Mouse (Mus musculus) hindbrain, embryonic 14.5 days (tissue): ENCODE data around the gene Drg1. TPM values are rescaled to one million over a fixed set of nuclear protein-coding genes. Genes with fewer than 3 reads are reported as not detected.

ENCODE experiments used
- ATAC-seq: fragments of 200-750 bp; cut with Nextera tagmentation; 2 replicates; pipeline ENCODE4 v1.8.0; 2017; ENCODE audit warnings: moderate number of reproducible peaks, mild to moderate bottlenecking, moderate TSS enrichment, moderate library complexity; ENCODE audit not compliant: low FRiP score
- DNase-seq: peaks from one replicate; pipeline ENCODE4 v3.0.0-alpha.2; 2015; ENCODE audit warnings: low spot score
- H3K27ac ChIP-seq: fragments of 300-500 bp; sonication (generic); 2 replicates; pipeline ENCODE4 v1.5.1; 2014; ENCODE audit warnings: mild to moderate bottlenecking, moderate library complexity
- H3K27me3 ChIP-seq: fragments of 300-500 bp; sonication (generic); 2 replicates; pipeline ENCODE4 v1.6.1; 2014; ENCODE audit warnings: mild to moderate bottlenecking, low read length, mixed read lengths; ENCODE audit not compliant: control insufficient read depth, insufficient read depth
- H3K36me3 ChIP-seq: fragments of 300-500 bp; sonication (generic); replicated peaks from 2 replicates; pipeline ENCODE4 v1.6.1; 2014; ENCODE audit not compliant: control insufficient read depth, insufficient read depth
- H3K4me1 ChIP-seq: fragments of 300-500 bp; sonication (generic); replicated peaks from 2 replicates; pipeline ENCODE4 v1.6.1; 2014; ENCODE audit warnings: antibody characterized with exemption, low read length, mixed read lengths; ENCODE audit not compliant: control insufficient read depth, insufficient read depth
- H3K4me2 ChIP-seq: fragments of 300-500 bp; sonication (generic); replicated peaks from 2 replicates; pipeline ENCODE4 v1.6.1; 2014; ENCODE audit warnings: mild to moderate bottlenecking, moderate library complexity
- H3K4me3 ChIP-seq: fragments of 300-500 bp; sonication (generic); replicated peaks from 2 replicates; pipeline ENCODE4 v1.5.1; 2014; ENCODE audit warnings: mild to moderate bottlenecking, low read length
- H3K9ac ChIP-seq: fragments of 300-500 bp; sonication (generic); 2 replicates; pipeline ENCODE4 v1.6.1; 2014
- H3K9me3 ChIP-seq: fragments of 300-500 bp; sonication (generic); 2 replicates; pipeline ENCODE4 v1.6.1; 2016; ENCODE audit warnings: low read length; ENCODE audit not compliant: control insufficient read depth
- WGBS: fragments of 180-500 bp; shearing (Covaris S2); extraction: QIAGEN DNeasy Blood & Tissue Kit; methylation state at CpG from one replicate; pipeline ENCODE4 v1.1.7; 2014; 5-methylcytosine and 5-hydroxymethylcytosine counted together
- polyA plus RNA-seq: library from polyadenylated mRNA; unstranded; fragments of >200 nt; fragmentation: Nextera tagmentation; extraction: Ambion mirVana; gene quantifications from 2 replicates; pipeline ENCODE4 v1.2.1, GENCODE M21; 2014

Gene Drg1
- polyA plus RNA-seq, 1 experiment from 2014 or later, result 216 TPM

DNA sequence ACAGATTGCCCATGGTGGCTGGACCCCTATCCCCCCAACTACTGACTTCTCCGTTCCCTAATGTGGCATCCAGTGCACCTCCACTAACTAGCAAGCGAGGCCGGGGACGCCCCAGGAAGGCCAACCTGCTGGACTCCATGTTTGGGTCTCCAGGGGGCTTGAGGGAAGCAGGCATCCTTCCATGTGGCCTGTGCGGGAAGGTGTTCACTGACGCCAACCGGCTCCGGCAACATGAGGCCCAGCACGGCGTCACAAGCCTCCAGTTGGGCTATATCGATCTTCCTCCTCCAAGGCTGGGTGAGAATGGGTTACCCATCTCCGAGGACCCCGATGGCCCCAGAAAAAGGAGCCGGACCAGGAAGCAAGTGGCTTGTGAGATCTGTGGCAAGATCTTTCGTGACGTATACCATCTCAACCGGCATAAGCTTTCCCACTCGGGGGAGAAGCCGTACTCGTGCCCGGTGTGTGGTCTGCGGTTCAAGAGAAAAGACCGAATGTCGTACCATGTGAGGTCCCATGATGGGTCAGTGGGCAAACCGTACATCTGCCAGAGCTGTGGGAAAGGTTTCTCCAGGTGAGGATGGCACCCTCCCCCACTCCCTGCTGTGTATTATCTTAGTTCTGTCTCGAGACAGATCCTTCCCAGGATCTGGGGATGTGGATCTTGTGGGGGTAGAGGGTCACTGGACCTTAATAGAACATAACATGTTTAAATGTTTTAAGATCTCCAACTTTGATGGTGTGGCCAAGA lies 25.3 kb upstream of the Drg1 start:
- no peaks in the 10 kb centered on the region for H3K9me3 ChIP-seq
- H3K4me2 ChIP-seq, result peak overlapping the region; percentile 100
- peaks cover 33% of the 10 kb centered on the region for H3K36me3 ChIP-seq
- under 1% methylated on average over 26 of the region's 26 CpGs for WGBS
- H3K4me1 ChIP-seq, result peaks cover 56% of the 10 kb centered on the region
- H3K27me3 ChIP-seq, result no peaks in the 10 kb centered on the region
- DNase-seq (no peak), ATAC-seq (no peak)
- peak overlapping the region; percentile 100 for H3K27ac ChIP-seq
- peak overlapping the region; percentile 97 for H3K9ac ChIP-seq
- H3K4me3 ChIP-seq, result peak overlapping the region; percentile 85

GRCm38 (mm10) chr11:3290640-3291310 lies 24.6 kb upstream of the Drg1 start:
- peak overlapping the region; percentile 100 for H3K27ac ChIP-seq
- peak overlapping the region; percentile 85 for H3K4me3 ChIP-seq
- peak overlapping the region; percentile 97 for H3K9ac ChIP-seq
- WGBS, result under 1% methylated on average over 50 of the region's 50 CpGs
- H3K4me2 ChIP-seq, result peak overlapping the region; percentile 100
- DNase-seq (peak; percentile 41), ATAC-seq (no peak)
- H3K27me3 ChIP-seq, result no peaks in the 10 kb centered on the region
- H3K36me3 ChIP-seq, result peaks cover 26% of the 10 kb centered on the region
- H3K4me1 ChIP-seq, result peaks cover 49% of the 10 kb centered on the region
- H3K9me3 ChIP-seq, result no peaks in the 10 kb centered on the region

GRCm38 (mm10) chr11:3289803-3290639 lies 23.8 kb upstream of the Drg1 start:
- H3K4me1 ChIP-seq, result peaks cover 44% of the 10 kb centered on the region
- no peaks in the 10 kb centered on the region for H3K9me3 ChIP-seq
- H3K9ac ChIP-seq, result peak overlapping the region; percentile 97
- ATAC-seq (peak; percentile 65), DNase-seq (peak; percentile 95)
- peak overlapping the region; percentile 100 for H3K4me2 ChIP-seq
- H3K27me3 ChIP-seq, result no peaks in the 10 kb centered on the region
- peak overlapping the region; percentile 85 for H3K4me3 ChIP-seq
- peaks cover 19% of the 10 kb centered on the region for H3K36me3 ChIP-seq
- peak overlapping the region; percentile 100 for H3K27ac ChIP-seq
- WGBS, result 1% methylated on average over 59 of the region's 92 CpGs

DNA sequence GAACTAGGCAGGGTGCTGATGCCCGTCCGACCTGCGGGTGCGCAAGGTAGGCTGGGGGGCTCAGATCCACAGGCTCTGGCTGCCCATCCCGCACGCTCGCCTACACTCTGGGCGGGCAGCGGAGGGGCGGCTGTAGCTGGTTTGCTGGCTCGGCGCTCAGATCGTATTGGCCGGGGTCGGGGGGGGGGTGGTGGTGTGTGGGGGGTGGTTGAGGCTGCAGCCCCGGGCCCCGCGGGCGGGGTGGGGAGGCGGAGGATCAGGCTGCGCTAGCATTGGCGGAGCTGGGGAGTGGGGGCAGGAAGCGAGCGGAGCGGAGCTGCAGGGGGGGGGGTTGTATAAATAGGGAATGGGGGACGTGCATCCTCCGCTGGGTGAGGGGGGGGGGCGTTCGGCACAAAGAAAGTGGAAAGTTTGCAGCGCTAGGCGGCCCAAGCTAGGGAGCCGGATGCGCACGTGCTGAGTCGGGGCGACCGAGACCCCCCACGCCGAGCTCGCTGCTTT lies 23.1 kb upstream of the Drg1 start:
- Histone ChIP-seq H3K27me3 (no peaks in the 10 kb centered on the region), H3K36me3 (peaks cover 13% of the 10 kb centered on the region), H3K4me1 (peaks cover 38% of the 10 kb centered on the region), H3K4me2 (peak overlapping the region; percentile 100), H3K9me3 (no peaks in the 10 kb centered on the region), H3K4me3 (peak overlapping the region; percentile 85), H3K27ac (peak overlapping the region; percentile 100), H3K9ac (peak overlapping the region; percentile 97)
- peak; percentile 80 for DNase-seq
- WGBS, result 1% methylated on average over 34 of the region's 40 CpGs
- ATAC-seq, result peak; percentile 85

GRCm38 (mm10) chr11:3288521-3289301 lies 22.5 kb upstream of the Drg1 start, which contains the start of gene Patz1:
Gene Patz1 (plus strand): TSS chr11:3288874.
- Histone ChIP-seq H3K27me3 (no peaks in the 10 kb centered on the region), H3K4me2 (peak within 1 kb of the TSS; percentile 100), H3K27ac (peak within 1 kb of the TSS; percentile 100), H3K4me3 (peak within 1 kb of the TSS; percentile 85), H3K4me1 (peaks cover 31% of the 10 kb centered on the region), H3K9ac (peak within 1 kb of the TSS; percentile 97), H3K9me3 (no peaks in the 10 kb centered on the region), H3K36me3 (peaks cover 6% of the 10 kb centered on the region)
- under 1% methylated on average over 41 of the region's 41 CpGs for WGBS
- DNase-seq (peak; percentile 68), ATAC-seq (peak; percentile 25; the same call in 1 of the 2 replicates)

DNA sequence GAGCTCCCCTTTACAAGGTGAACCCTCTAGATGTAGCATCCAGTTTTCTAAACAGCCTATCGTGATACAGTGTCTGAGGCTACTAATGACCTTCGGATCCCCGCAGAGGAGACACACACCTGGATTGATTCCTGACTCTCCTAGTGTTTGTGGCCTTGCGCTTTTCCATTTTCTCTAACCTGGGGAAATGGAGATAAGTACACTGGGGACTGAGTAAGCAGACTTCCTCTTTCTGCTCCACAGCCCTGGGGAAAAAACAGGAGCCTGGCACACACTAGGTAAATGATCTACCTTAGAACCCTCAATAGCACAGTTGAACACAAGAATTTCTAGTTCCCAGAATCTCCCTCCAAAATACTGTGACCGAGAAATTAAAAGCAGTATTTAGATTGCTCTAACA lies 21.7 kb upstream of the Drg1 start:
- Histone ChIP-seq H3K27ac (peak overlapping the region; percentile 100), H3K4me1 (peaks cover 23% of the 10 kb centered on the region), H3K9ac (peak overlapping the region; percentile 97; the same call in 1 of the 2 replicates), H3K36me3 (no peaks in the 10 kb centered on the region; the same call in none of the 2 replicates), H3K4me3 (peak overlapping the region; percentile 85), H3K9me3 (no peaks in the 10 kb centered on the region), H3K4me2 (peak overlapping the region; percentile 100), H3K27me3 (no peaks in the 10 kb centered on the region)
- ATAC-seq, result no peak
- no peak for DNase-seq
- 60% methylated on average over 5 of the region's 5 CpGs for WGBS

GRCm38 (mm10) chr11:3287131-3287530 lies 20.9 kb upstream of the Drg1 start:
- Histone ChIP-seq H3K4me2 (0 out of 2 replicates have a peak overlapping the region, but pooled peaks have one; percentile 100), H3K4me1 (peaks cover 18% of the 10 kb centered on the region), H3K27ac (peak overlapping the region; percentile 52; the same call in 1 of the 2 replicates), H3K27me3 (no peaks in the 10 kb centered on the region), H3K36me3 (no peaks in the 10 kb centered on the region; the same call in 1 of the 2 replicates), H3K9me3 (no peaks in the 10 kb centered on the region), H3K9ac (0 out of 2 replicates have a peak overlapping the region, but pooled peaks have one; percentile 97), H3K4me3 (no peak overlapping the region)
- no peak for ATAC-seq
- WGBS, result 18% methylated on average over 6 of the region's 6 CpGs
- DNase-seq, result peak; percentile 69

DNA sequence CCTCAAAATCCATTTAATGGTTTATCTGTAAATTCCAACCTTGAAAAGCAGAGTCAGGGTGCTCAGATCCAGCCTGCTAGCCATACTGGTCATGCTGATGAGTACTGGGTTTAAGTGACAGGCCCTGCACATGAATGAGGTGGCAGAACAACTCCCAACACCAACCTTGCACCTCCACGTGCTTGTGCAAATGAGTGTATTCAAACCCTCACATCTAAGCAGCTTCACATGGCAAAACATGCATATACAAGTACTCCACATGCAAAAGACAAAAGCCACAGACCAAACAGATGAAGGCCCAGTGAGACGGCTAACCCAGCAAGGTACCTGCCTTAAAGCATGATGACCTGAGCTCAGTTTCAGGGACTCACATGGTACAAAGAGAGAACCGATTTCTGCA lies 19.7 kb upstream of the Drg1 start:
- Histone ChIP-seq H3K4me3 (no peak overlapping the region), H3K9ac (no peak overlapping the region), H3K27me3 (no peaks in the 10 kb centered on the region), H3K9me3 (no peaks in the 10 kb centered on the region), H3K4me2 (no peak overlapping the region), H3K27ac (no peak overlapping the region), H3K4me1 (peaks cover 18% of the 10 kb centered on the region), H3K36me3 (no peaks in the 10 kb centered on the region)
- 86% methylated on average over 3 of the region's 3 CpGs for WGBS
- ATAC-seq (no peak), DNase-seq (no peak)
